Mouse (Mus musculus) kidney, postnatal 0 days (tissue): ENCODE measurements around the gene Atg16l1. TPM values are rescaled to one million over a fixed set of nuclear protein-coding genes. Genes with fewer than 3 reads are reported as not detected.

Experiments used
- ATAC-seq: fragments of 200-750 bp; cut with Nextera tagmentation; replicated peaks from 2 replicates; pipeline ENCODE4 v1.8.0; 2017; ENCODE audit warnings: low read depth, moderate number of reproducible peaks, moderate TSS enrichment, moderate library complexity; ENCODE audit not compliant: low FRiP score
- DNase-seq: peaks from one replicate; pipeline ENCODE4 v3.0.0-alpha.2; 2016; ENCODE audit warnings: low spot score
- H3K27ac ChIP-seq: fragments of 300-500 bp; sonication (generic); 2 replicates; pipeline ENCODE4 v1.5.1; 2014; ENCODE audit warnings: mild to moderate bottlenecking
- H3K27me3 ChIP-seq: fragments of 300-500 bp; sonication (generic); 2 replicates; pipeline ENCODE4 v1.6.1; 2014; ENCODE audit warnings: low read length, mixed read lengths; ENCODE audit not compliant: insufficient read depth
- H3K36me3 ChIP-seq: fragments of 300-500 bp; sonication (generic); 2 replicates; pipeline ENCODE4 v1.6.1; 2014; ENCODE audit warnings: low read length, mixed read lengths; ENCODE audit not compliant: insufficient read depth
- H3K4me1 ChIP-seq: fragments of 300-500 bp; sonication (generic); replicated peaks from 2 replicates; pipeline ENCODE4 v1.6.1; 2014; ENCODE audit warnings: antibody characterized with exemption, low read length, mixed read lengths; ENCODE audit not compliant: insufficient read depth
- H3K4me2 ChIP-seq: fragments of 300-500 bp; sonication (generic); 2 replicates; pipeline ENCODE4 v1.6.1; 2014; ENCODE audit warnings: mild to moderate bottlenecking, low read length, moderate library complexity, mixed read lengths
- H3K4me3 ChIP-seq: fragments of 300-500 bp; sonication (generic); replicated peaks from 2 replicates; pipeline ENCODE4 v1.5.1; 2014; ENCODE audit warnings: low read depth, low read length
- H3K9ac ChIP-seq: fragments of 300-500 bp; sonication (generic); 2 replicates; pipeline ENCODE4 v1.6.1; 2014; ENCODE audit warnings: low read depth, low read length
- H3K9me3 ChIP-seq: fragments of 300-500 bp; sonication (generic); replicated peaks from 2 replicates; pipeline ENCODE4 v1.6.1; 2016; ENCODE audit warnings: low read length, inconsistent platforms, mixed read lengths
- CTCF ChIP-seq: IDR thresholded peaks from 2 replicates; pipeline ENCODE4 v1.5.1; 2016; ENCODE audit warnings: antibody characterized with exemption, low read depth, mild to moderate bottlenecking, moderate library complexity
- WGBS: fragments of 180-500 bp; shearing (Covaris S2); extraction: QIAGEN DNeasy Blood & Tissue Kit; methylation state at CpG from one replicate; pipeline ENCODE4 v1.1.7; 2014; 5-methylcytosine and 5-hydroxymethylcytosine counted together
- polyA plus RNA-seq: library from polyadenylated mRNA; unstranded; fragments of >200 nt; fragmentation: Nextera tagmentation; extraction: Ambion mirVana; gene quantifications from 2 replicates; pipeline ENCODE4 v1.2.1, GENCODE M21; 2015

Gene Atg16l1
- polyA plus RNA-seq, 1 experiment from 2014 or later, result 20.8 TPM

DNA sequence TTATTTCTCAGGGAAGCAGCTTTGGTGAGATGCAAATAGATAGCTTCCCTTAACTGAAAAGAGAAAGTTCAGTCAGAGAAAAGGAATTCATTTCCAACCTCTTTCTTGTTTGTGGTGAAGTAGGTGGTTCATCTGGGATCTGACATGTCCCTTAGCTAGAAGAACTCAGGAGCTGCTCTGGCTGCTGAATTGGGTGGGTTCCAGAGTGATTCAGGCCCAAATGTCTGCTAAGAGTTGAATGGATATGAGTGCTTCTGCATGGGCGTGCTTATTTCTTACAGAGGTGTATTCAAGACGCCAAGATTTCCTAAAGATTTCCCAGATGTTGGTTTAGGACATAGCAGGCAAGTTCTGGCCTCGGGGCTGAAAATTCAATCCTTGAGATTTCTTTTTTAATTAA is 21.5 kb upstream of the Atg16l1 start:
- H3K9me3 ChIP-seq, result no peaks in the 10 kb centered on the region
- DNase-seq (no peak), ATAC-seq (no peak)
- H3K4me3 ChIP-seq, result no peak overlapping the region
- no peaks in the 10 kb centered on the region for H3K36me3 ChIP-seq
- no peak overlapping the region for H3K4me2 ChIP-seq
- TF ChIP-seq CTCF, result no peak
- no peaks in the 10 kb centered on the region for H3K4me1 ChIP-seq
- H3K9ac ChIP-seq, result no peak overlapping the region
- H3K27me3 ChIP-seq, result no peaks in the 10 kb centered on the region
- H3K27ac ChIP-seq, result no peak overlapping the region
- WGBS, result 81% methylated on average over 3 of the region's 3 CpGs

DNA sequence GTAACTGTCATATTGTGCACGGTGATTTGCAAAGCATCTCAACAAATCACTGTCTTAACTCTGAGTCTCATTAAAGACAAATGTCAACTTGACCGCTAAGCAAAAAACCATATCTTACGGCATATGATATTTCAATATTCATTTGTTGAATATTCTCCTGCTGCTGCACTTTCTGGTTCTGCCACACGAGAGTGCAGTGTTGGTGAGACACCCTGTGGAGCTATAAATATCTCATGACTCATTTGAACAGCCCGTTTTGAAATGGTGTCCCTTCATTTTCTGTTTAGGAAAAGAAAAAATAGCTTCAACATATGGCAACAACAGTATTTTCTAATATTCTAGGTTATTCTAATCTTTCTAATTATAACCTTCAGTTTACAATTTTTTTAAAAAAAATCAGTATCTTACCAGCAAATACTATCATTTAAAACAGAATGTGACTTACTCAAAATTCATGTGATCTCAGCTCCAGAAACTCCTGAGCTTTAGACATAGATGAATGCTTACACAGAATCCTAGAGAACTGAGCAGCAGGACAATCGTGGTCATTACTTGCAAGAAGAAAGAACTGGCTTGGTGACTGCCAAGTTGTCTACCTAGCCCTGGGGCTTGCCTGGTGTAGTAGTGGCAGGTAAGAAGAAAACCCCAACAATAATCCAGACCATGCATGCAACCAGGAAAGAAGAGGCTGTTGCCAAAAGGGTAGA is 14.9 kb upstream of the Atg16l1 start:
- WGBS, result 75% methylated on average over 6 of the region's 6 CpGs
- H3K9me3 ChIP-seq, result no peaks in the 10 kb centered on the region
- no peak overlapping the region for H3K27ac ChIP-seq
- no peaks in the 10 kb centered on the region for H3K36me3 ChIP-seq
- H3K4me2 ChIP-seq, result no peak overlapping the region
- no peak overlapping the region for H3K4me3 ChIP-seq
- DNase-seq (no peak), ATAC-seq (no peak)
- no peaks in the 10 kb centered on the region for H3K27me3 ChIP-seq
- H3K4me1 ChIP-seq, result no peaks in the 10 kb centered on the region
- peak; percentile 4; the same call in 1 of the 2 replicates for TF ChIP-seq CTCF
- no peak overlapping the region for H3K9ac ChIP-seq

DNA sequence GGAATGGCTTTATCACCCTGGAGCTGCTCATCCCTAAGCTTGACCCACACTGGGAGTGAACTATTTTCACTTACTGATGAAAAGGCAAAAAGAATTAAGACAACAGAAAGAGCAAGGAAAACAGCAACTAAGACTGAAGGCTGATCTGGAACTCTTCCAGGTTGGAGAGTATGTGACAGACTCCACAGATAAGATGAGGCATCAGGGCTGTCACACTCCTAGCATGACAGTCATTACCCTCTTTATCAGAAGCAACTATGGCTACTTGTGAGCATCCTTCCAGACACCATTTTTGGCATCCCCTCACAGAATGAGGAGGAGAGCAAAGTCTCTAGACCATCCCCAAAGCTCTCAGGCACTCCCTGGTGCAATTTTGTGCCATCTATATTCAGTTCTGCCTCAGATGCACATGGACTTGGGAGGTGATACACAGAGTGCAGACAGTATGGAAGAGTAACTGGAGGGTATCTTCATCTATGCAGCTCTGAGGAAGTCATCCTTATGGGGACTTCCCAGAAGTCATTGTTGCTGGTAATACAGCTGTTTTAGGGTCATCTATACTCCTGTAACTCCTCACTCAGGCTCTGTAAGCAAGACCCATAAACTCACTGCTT is 6.2 kb upstream of the Atg16l1 start:
- ATAC-seq (no peak), DNase-seq (no peak)
- Histone ChIP-seq H3K27ac (no peak overlapping the region), H3K4me3 (no peak overlapping the region), H3K36me3 (no peaks in the 10 kb centered on the region), H3K9ac (no peak overlapping the region), H3K27me3 (no peaks in the 10 kb centered on the region), H3K4me1 (no peaks in the 10 kb centered on the region), H3K4me2 (no peak overlapping the region), H3K9me3 (no peaks in the 10 kb centered on the region)
- no peak for TF ChIP-seq CTCF

DNA sequence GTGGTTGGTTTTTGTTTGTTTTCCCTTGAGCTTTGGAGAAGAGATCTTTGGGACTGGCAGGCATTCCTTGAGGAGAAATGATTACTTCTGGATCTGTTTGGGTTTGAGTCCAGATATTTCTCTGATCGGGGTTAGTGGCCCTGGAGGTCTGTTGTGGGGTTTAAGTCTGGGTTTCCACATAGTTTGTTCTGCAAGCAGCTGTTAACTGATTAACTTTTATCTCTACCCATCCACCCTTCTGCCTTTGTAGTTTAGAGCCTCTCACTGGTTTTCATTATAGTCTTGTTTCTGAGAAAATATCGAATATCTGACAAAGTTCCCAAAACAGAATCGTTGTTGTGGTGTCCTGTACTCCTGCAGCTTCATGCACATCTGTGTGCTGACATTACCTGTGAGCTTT is 8.2 kb downstream of the Atg16l1 start:
- Histone ChIP-seq H3K4me2 (no peak overlapping the region), H3K4me1 (no peaks in the 10 kb centered on the region), H3K9me3 (no peaks in the 10 kb centered on the region), H3K27me3 (no peaks in the 10 kb centered on the region), H3K36me3 (peaks cover 74% of the 10 kb centered on the region), H3K9ac (no peak overlapping the region), H3K27ac (no peak overlapping the region), H3K4me3 (no peak overlapping the region)
- no peak for TF ChIP-seq CTCF
- DNase-seq (no peak), ATAC-seq (no peak)
- WGBS, result 96% methylated on average over 3 of the region's 3 CpGs

DNA sequence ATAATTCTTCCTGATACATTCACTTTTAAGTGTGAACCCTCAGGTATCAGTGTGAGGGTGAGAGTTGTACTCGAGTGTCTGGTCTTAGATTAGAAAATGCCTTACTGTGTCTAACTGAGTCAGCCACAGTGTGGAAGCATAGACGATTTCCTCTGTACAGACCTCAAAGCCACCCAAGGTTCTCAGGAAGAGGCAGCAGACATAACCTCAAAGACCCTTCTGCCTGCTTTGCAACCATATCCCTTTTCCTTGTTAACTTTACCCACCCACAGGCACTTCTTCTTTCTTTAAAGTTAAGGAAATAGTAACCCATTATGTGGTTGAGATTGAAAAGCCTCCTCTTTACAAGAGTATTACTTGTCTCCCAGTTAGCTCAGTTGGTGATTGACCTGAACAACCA is 10.1 kb downstream of the Atg16l1 start:
- no peak overlapping the region for H3K27ac ChIP-seq

DNA sequence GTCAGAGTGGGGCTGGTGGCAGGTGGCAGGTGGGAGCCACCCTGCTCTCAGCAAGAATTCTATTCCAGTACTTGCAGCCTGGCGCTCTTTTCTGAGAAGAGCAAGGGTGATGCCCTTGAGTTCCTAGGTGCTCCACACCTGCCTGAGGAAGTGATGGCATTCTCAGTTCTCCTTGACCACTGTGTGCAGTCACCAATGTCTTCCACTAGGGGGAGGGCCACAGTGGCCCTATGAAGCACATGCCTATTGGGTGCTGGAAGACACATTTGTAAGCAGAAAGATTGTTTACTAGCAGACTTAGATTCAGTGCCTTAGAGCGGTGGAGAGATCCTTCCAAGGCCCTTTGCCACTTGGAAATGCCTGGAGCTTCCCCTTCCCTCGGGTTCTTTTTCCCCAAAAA is 10.6 kb downstream of the Atg16l1 start:
- Histone ChIP-seq H3K27me3 (no peaks in the 10 kb centered on the region), H3K4me3 (no peak overlapping the region), H3K9ac (no peak overlapping the region), H3K27ac (no peak overlapping the region), H3K4me2 (no peak overlapping the region), H3K9me3 (no peaks in the 10 kb centered on the region), H3K36me3 (peaks cover 74% of the 10 kb centered on the region), H3K4me1 (no peaks in the 10 kb centered on the region)
- ATAC-seq, result no peak
- DNase-seq, result peak; percentile 17
- peak; percentile 70 for TF ChIP-seq CTCF
- WGBS, result 92% methylated on average over 3 of the region's 3 CpGs

More for the DNA sequence above, 10.1 kb downstream of the Atg16l1 start:
- Histone ChIP-seq H3K27me3 (no peaks in the 10 kb centered on the region), H3K9ac (no peak overlapping the region), H3K9me3 (no peaks in the 10 kb centered on the region), H3K4me2 (no peak overlapping the region), H3K36me3 (peaks cover 72% of the 10 kb centered on the region), H3K4me1 (no peaks in the 10 kb centered on the region), H3K4me3 (no peak overlapping the region)
- no peak for TF ChIP-seq CTCF
- ATAC-seq (no peak), DNase-seq (no peak)
- WGBS, result 91% methylated on average over 2 of the region's 2 CpGs
